Mouse (Mus musculus) megakaryocyte, embryonic 14.5 days (primary cell): ENCODE data around the gene Olfr554. TPM values are rescaled to one million over a fixed set of nuclear protein-coding genes. Genes with fewer than 3 reads are reported as not detected.
"Not testable (repeated sequence)": the region's sequence is repeated elsewhere in the genome, so short reads cannot be mapped to it uniquely, and the experiment has no call there.

Source experiments
- H3K27me3 ChIP-seq: replicated peaks from 2 replicates; pipeline ENCODE3; 2012; ENCODE audit warnings: inconsistent platforms
- H3K36me3 ChIP-seq: replicated peaks from 2 replicates; pipeline ENCODE3; 2012; ENCODE audit warnings: low read length, inconsistent platforms, mixed read lengths
- H3K4me1 ChIP-seq: 2 replicates; pipeline ENCODE4 v1.6.1; 2012; ENCODE audit warnings: inconsistent platforms
- H3K4me3 ChIP-seq: replicated peaks from 2 replicates; pipeline ENCODE3; 2012; ENCODE audit warnings: moderate library complexity, mild to moderate bottlenecking, inconsistent platforms
- H3K9me3 ChIP-seq: 2 replicates; pipeline ENCODE4 v1.6.1; 2012; ENCODE audit warnings: inconsistent platforms
- FLI1 ChIP-seq: IDR thresholded peaks from 2 replicates; pipeline ENCODE4 v1.6.1; 2012; ENCODE audit warnings: low read length, inconsistent platforms, mixed read lengths
- GATA1 ChIP-seq: IDR thresholded peaks from 3 replicates; pipeline ENCODE4 v1.6.1; 2012; ENCODE audit warnings: mixed read lengths, low read length, inconsistent platforms, borderline replicate concordance
- polyA plus RNA-seq: library from polyadenylated mRNA; stranded (reverse); fragments of >175 nt; gene quantifications from 2 replicates; pipeline ENCODE4 v1.2.3, GENCODE M21; 2012; ENCODE audit warnings: low replicate concordance; ENCODE audit not compliant: insufficient read depth

Gene Olfr554
- not detected in 2 replicates for polyA plus RNA-seq

DNA sequence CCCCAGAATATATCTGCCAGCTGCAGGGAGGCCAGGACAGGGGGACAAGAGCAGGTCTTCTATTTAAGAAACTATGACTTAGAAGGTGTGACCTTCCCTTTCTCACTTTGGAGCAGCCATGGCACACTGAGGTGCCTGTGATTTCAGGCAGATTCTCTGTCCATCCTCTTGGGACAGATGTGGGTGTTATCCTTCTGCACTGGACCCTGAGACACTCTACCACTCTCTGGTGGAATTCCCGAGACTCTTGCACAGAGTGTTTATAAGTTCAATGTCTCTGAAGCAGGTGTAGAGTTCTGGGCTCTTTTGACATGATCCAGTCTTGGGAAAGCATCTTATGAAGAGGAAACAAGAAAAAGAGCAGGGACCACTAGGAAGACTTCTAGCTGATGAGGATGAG lies at the start of gene Olfr554:
Gene Olfr554 (plus strand): TSS at position 301 of the 400 bp plus-strand sequence.
- Histone ChIP-seq H3K36me3 (no peaks in the 10 kb centered on the region), H3K4me1 (peaks cover 9% of the 10 kb centered on the region), H3K4me3 (no peak within 1 kb of the TSS), H3K27me3 (no peaks in the 10 kb centered on the region), H3K9me3 (no peaks in the 10 kb centered on the region)
- no peak for TF ChIP-seq FLI1
- TF ChIP-seq GATA1: no peak

DNA sequence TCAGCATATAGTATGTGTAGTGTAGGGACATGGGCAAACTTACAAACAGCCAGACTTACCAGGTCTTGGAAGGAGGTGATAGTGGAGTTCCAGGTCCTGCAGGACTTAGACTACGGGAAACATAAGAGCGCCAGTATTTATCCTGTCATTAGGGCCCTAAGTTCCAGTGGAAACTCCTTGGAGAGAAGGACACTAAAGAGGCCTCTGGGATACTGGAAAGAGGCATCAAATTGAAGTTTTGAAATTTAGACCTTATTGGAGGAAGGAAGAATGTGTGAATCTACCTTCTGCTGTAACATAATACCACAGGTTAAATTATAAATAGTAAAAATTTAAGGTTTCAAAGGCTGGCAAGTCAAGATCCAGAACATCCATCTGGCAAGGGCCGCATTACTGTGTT lies 46.4 kb upstream of the Olfr554 start, which contains the start of gene Olfr551:
Gene Olfr551 (minus strand): TSS at position 101 of the 400 bp plus-strand sequence.
- H3K36me3 ChIP-seq: no peaks in the 10 kb centered on the region
- no peak within 1 kb of the TSS for H3K4me3 ChIP-seq
- peaks cover 54% of the 10 kb centered on the region for H3K4me1 ChIP-seq
- H3K9me3 ChIP-seq: no peaks in the 10 kb centered on the region
- no peaks in the 10 kb centered on the region for H3K27me3 ChIP-seq
- TF ChIP-seq FLI1 (no peak), GATA1 (no peak)

DNA sequence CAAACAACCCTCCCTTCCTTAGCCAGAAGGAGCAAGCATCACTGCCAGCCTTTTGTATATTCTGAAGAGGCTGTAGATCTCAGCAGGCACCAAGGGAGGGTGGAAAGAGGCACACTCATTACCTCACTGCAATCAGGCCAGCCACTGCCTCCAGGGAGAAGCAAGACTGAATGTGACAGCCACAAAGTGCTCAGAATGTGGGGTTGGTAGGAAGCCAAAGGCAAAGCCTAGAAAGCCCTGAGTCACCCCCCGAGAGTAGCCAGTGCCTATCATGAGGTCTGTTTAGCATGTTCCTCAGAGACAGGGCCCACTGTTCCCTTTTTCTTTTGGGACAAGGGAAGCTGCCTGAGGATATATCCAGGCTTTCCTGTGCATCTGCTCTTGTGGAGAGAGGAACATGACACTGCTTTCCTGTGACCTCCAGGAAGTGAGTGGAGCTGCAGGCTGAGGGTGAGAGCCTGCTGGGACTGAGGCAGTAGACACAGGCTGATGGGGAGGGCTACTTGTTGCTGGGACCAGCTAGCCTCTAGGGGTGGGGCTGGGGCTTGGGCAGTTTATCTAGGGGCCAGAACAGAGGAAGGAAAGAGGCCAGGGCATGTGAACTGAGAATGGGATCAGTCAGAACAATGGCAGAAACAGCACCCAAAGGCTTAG lies 40.7 kb upstream of the Olfr554 start, which contains the start of gene Olfr552:
Gene Olfr552 (plus strand): TSS at position 393 of the 654 bp plus-strand sequence.
- no peaks in the 10 kb centered on the region for H3K36me3 ChIP-seq
- no peaks in the 10 kb centered on the region for H3K27me3 ChIP-seq
- peak within 1 kb of the TSS; percentile 81 for H3K4me3 ChIP-seq
- TF ChIP-seq GATA1: no peak
- H3K4me1 ChIP-seq: peaks cover 69% of the 10 kb centered on the region
- H3K9me3 ChIP-seq: no peaks in the 10 kb centered on the region

DNA sequence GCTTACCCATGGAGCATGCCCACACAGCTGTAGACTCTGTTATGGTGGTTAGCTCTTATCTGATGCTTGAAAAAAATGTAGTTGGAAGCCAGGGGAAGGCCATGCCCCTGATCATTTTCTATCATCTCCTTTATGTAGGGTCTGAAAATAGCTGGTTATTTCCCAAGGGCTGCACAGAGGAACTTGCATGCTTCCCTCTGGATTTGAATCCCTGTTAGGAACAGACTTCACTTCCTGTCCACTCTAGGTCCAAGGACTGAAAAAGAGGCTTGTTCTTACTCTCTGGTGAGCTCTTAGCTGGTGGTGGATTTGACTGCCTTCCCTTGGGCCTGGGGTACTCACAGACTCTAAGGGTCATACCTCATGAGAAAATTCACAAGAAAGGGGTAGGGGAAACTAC lies 20.1 kb upstream of the Olfr554 start, which contains the start of gene Olfr553:
Gene Olfr553 (minus strand): TSS at position 101 of the 400 bp plus-strand sequence.
- Histone ChIP-seq H3K4me3 (no peak within 1 kb of the TSS), H3K27me3 (no peaks in the 10 kb centered on the region), H3K9me3 (no peaks in the 10 kb centered on the region), H3K36me3 (peaks cover 4% of the 10 kb centered on the region), H3K4me1 (peaks cover 18% of the 10 kb centered on the region; the same call in 1 of the 2 replicates)
- TF ChIP-seq FLI1 (no peak), GATA1 (no peak)

DNA sequence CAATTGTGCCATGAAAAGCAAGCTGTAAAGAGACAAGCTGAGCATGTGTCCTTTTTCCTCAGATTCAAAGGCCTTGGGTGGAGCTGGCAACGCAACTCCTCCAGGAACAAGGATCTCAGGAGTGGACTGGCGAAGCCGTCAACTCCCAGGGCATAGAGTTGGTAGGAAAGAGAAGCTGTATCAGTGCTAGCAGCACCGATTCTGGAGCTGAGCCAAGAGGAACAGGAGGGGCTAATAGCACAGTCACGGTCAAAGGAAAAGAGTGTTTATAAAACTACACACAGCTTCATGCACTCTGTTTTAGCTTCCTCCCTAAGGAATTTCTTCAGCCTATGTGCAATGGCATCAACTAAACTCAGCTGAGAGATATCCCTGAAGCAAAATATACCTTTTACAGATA lies 18.6 kb upstream of the Olfr554 start:
- Histone ChIP-seq H3K9me3 (no peaks in the 10 kb centered on the region), H3K36me3 (peaks cover 4% of the 10 kb centered on the region), H3K27me3 (no peaks in the 10 kb centered on the region), H3K4me1 (peaks cover 18% of the 10 kb centered on the region; the same call in 1 of the 2 replicates), H3K4me3 (no peak overlapping the region)
- no peak for TF ChIP-seq FLI1
- no peak for TF ChIP-seq GATA1

DNA sequence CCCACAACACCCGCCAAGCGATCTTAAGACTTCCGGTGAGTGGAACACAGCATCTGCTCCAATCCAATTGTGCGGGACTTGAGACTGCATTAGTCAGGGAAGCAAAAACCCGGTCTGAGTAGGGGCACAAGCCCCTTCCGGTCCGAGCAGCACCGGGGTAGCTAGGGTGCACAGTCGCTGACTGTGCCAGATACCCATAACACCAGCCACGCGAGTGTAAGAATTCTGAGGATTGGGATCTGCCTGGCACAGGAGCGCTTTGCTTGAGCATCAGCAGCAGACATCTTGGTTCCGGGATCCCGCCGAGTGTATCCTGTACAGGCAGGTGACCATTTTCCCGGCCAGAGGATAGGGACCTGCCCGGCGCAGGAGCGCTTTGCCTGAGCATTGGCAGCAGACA lies 17.9 kb upstream of the Olfr554 start:
- H3K27me3 ChIP-seq, H3K36me3 ChIP-seq, H3K9me3 ChIP-seq, H3K4me3 ChIP-seq: not testable (repeated sequence)
- H3K4me1 ChIP-seq: peaks cover 18% of the 10 kb centered on the region; the same call in 1 of the 2 replicates

DNA sequence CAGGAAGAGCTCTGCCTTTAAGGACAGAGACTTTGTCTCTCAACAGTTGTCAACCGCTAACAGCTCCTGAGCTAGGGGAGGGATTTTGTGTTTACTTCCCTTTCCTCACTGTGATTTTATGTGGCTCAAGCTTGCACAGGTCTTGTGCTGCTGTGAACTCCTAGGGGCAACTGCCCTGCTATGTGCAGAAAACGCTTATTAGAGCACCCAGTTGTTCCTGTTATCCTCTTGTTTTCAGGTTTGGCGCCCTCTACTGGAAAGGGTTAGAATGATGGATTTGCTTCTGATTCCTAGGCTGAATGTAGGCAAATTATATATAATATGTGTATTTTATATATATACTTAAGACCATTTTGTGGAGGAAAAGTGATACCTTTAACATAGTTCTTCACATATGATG lies 1.6 kb upstream of the Olfr554 start:
- no peak overlapping the region for H3K4me3 ChIP-seq
- no peaks in the 10 kb centered on the region for H3K9me3 ChIP-seq
- H3K36me3 ChIP-seq: no peaks in the 10 kb centered on the region
- TF ChIP-seq GATA1: no peak
- no peak for TF ChIP-seq FLI1
- no peaks in the 10 kb centered on the region for H3K27me3 ChIP-seq
- H3K4me1 ChIP-seq: peaks cover 9% of the 10 kb centered on the region

DNA sequence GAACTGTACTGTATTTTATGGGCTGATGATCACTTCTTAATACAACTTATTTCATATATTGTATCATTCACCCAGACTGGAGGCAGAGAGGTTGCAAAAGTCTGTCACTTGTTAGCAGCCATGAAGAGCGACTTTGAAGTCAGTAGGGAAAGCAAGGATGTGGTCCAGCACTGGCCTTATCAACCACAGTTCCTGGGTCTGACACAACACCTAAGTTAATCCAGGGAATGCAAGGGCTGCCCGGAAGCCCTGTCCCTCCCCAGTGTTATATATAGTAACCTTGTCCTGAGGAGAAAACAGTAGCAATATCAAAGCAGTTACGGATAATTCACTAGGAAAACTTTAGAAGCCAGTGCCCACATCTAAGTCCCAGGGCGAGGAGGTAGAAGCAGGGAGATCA lies 6.7 kb downstream of the Olfr554 start:
- H3K27me3 ChIP-seq, H3K9me3 ChIP-seq, H3K4me1 ChIP-seq, H3K36me3 ChIP-seq, H3K4me3 ChIP-seq: not testable (repeated sequence)

DNA sequence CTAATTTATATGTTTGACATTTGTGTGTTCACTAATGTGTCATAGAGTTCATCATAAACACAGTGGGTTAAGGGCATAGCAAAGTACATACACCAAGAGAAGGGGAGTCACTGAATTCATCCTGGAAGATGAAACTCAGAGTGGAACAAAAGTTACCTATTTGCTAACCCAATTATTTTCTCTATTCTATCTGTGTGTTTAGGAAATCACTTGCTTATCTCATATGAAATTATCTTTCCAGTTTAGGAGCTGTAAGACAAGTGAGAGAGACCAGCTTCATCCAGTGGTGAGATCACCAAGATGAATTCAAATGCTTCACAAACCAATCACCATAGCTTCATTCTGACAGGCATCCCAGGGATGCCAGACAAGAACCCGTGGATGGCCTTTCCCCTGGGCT lies 20.3 kb downstream of the Olfr554 start, which contains the start of gene Olfr555:
Gene Olfr555 (plus strand): TSS at position 301 of the 400 bp plus-strand sequence.
- Histone ChIP-seq H3K27me3 (peaks cover 1% of the 10 kb centered on the region), H3K4me1 (no peaks in the 10 kb centered on the region), H3K4me3 (no peak within 1 kb of the TSS), H3K36me3 (no peaks in the 10 kb centered on the region), H3K9me3 (no peaks in the 10 kb centered on the region)
- TF ChIP-seq FLI1 (no peak), GATA1 (no peak)

DNA sequence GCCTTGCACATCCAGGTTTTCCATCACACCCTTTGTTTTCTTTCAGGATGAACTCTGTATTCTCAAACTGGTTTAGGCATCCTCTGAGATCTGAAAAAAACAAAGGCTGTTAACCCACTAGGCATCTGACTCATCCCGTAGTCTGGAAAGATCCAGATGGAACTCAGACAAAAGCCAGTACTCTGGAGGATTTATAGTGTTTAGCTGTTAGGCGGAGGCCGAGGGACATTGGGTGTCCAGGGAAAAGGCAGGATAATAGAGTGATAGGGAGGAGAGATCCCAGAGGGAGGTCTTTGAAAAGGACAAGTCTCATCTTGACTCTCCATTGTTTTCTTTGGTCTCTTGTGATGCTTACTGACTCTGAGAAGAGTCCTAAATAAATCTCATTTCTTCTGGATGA lies 26.4 kb downstream of the Olfr554 start, which contains the start of gene Olfr556:
Gene Olfr556 (plus strand): TSS at position 301 of the 400 bp plus-strand sequence.
- H3K4me1 ChIP-seq: no peaks in the 10 kb centered on the region
- no peaks in the 10 kb centered on the region for H3K9me3 ChIP-seq
- no peaks in the 10 kb centered on the region for H3K36me3 ChIP-seq
- no peaks in the 10 kb centered on the region for H3K27me3 ChIP-seq
- TF ChIP-seq FLI1 (no peak), GATA1 (no peak)
- H3K4me3 ChIP-seq: no peak within 1 kb of the TSS
